Mouse (Mus musculus) forelimb bud, embryonic 11.5 days (tissue): ENCODE measurements around the gene Grsf1.

Experiments
- DNase-seq: peaks from one replicate; pipeline ENCODE4 v3.0.0-alpha.2; 2012; ENCODE audit warnings: low read depth, low spot score

The Grsf1 gene

DNA sequence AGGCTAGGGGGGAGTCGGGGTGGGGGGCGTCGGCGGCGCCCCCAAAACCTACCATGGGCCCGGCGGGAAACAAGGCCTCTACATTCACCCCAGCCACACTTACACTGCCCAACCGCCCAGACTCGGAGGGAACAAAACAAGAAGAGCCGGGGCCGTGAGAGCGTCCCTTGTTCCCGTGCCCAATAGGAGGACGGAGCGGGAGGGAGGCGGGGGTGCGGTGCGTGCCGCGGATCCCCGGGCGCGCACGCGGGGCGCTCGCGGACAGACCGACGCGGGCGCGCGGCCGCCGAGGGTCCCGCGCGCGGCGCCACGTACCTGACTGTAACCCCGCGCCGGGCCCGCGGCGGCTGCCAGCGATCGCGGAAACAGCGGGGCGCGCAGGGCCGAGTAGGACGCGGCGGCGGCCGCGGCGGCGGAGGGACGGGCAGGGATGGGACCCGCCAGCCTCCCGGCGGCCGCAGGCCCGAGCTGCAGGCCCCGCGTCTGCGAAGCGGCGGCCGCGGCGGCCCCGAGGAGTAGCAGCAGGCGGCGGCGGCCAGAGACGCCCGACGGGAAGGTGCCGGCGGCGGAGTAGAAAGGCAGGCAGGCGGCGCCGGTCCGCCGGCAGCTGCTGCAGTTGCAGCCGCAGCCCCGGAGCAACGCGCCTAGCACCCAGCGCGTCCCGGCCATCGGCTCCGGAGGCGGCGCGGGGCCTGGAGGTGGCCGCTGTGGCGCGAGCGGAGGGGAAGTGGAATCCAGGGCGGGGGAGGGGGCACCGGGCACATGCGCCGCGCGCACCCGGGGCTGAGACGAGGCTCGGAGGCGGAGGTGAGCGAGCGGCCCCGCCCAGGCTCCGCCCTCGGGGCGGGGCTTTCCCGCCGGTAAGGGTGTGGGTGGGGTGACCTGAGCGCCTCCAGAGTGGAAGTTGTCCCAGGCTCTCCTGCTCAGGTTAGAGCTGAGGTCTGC lies at the start of gene Grsf1:
Grsf1 (minus strand) TSS at position 729 of the 945 bp plus-strand sequence.
- peak; percentile 91 for DNase-seq

- no peak for DNase-seq
These were observed 48.1 kb upstream of the Grsf1 start for GRCm38 (mm10) chr5:88724030-88724429.

GRCm38 (mm10) chr5:88722213-88722600 lies 46.2 kb upstream of the Grsf1 start:
- no peak for DNase-seq

GRCm38 (mm10) chr5:88721565-88722212 lies 45.7 kb upstream of the Grsf1 start:
- DNase-seq: no peak

GRCm38 (mm10) chr5:88721003-88721475 lies 45.1 kb upstream of the Grsf1 start:
- DNase-seq: peak; percentile 11

GRCm38 (mm10) chr5:88720116-88721002 lies 44.4 kb upstream of the Grsf1 start, which contains the start of gene Mob1b:
TSS of gene Mob1b (plus strand) at chr5:88720855.
- peak; percentile 98 for DNase-seq

DNA sequence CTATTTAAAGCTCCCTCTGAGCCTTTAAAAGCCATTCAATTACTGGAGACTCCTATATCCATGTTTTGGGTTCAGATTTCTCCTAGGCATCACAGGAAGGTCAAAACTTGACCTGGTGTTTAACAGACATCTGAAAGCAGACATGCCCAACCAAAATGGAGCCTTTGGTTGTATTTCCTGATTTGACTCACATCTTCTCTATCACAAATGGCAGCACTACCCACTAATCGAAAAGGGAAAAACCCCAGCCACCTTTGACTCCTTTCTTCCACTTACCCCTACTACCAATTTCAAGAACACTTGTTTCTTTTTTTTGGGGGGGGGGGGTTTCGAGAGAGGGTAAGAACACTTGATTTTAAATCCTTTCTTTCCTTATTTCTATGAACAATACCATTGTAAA lies 41.0 kb upstream of the Grsf1 start:
- no peak for DNase-seq

GRCm38 (mm10) chr5:88712328-88712727 lies 36.4 kb upstream of the Grsf1 start:
- no peak for DNase-seq

- DNase-seq: peak; percentile 12
These were observed 35.8 kb upstream of the Grsf1 start for GRCm38 (mm10) chr5:88711618-88712224.

DNA sequence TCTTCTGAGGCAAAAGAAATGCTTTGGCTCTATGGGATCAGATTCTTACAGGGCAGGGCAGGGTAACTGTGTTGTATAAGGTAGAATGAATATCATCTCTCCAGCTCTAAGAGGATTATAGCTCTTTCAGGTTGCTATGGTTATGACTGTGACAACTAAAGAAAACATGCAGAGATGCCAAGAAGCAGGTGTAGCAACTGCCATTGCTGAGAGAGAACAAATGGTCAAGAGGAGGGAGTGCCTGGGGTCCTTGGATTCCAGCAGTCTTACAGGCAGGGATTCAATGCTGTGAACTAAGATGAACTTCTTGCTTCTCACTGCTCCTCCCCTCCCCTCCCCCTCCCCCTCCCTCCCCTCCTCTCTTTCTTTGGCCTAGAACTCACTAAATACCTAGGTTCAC lies 35.2 kb upstream of the Grsf1 start:
- DNase-seq: peak; percentile 14

DNA sequence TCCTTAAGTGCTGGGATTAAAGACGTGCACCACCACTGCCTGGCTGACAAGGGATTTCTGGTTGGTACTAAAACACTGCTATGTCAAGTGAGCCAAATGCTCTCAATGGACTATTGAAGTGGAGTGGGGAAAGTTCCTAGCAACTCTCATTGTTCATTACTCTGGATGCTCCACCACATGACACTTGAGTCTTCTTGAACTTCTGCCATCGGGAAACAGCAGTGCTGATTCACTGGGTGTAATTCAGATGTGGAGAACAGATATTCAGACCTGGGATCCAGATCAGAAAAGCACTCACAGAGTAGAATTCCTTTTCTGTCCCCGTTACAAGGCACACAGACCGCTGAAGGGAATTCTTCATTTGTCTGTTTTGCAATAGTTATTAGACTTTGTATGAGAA lies 27.6 kb upstream of the Grsf1 start:
- DNase-seq: no peak

GRCm38 (mm10) chr5:88702041-88702440 lies 26.1 kb upstream of the Grsf1 start:
- DNase-seq: no peak

DNA sequence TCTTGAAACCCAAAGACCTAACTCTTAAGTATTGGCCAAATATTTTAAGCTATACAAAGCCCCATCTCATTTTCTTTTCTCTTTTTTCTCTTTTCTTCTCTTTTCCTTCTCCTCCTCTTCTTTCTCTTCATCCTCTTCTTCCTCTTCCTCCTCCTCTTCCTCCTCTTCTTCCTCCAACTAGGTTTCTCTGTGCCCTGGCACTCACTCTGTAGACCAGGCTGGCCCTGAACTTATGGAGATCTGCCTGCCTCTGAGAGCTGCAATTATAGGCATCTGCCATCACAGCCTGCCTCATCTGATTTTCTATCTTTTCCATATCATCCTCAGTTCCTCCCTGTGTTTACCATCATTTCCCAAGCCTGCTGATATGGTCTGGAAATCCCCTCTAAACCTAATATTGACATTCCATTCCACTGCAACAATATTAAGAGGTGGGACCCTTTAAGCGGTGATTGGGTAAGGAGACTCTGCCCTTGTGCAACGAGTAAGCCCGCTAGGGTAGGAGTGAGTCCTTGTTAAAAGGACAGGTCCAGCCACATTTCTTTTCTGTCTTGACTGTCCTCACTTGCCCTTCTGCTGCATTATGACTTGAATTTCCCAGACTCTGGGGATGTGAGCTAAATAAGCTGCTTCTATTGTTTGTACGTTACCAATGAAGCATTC lies 23.4 kb upstream of the Grsf1 start:
- no peak for DNase-seq

- DNase-seq: no peak
These were observed 21.3 kb upstream of the Grsf1 start for GRCm38 (mm10) chr5:88697291-88697690.

DNA sequence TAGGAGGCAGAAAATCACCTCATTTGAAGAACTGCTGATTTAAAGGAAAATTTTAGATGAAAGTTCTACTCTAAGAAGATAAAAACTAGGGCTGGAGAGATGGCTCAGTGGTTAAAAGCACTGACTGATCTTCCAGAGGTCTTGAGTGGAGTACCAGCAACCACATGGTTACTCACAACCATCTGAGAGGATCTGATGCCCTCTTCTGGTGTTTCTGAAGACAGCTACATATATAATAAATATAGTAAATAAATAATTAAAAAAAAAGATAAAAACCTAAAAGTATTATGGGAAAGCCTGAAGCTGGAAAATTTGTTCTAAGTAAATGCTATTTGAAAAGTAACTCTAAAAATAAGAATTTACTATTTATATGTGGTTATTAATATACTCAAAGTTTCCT lies 17.1 kb upstream of the Grsf1 start:
- no peak for DNase-seq

DNA sequence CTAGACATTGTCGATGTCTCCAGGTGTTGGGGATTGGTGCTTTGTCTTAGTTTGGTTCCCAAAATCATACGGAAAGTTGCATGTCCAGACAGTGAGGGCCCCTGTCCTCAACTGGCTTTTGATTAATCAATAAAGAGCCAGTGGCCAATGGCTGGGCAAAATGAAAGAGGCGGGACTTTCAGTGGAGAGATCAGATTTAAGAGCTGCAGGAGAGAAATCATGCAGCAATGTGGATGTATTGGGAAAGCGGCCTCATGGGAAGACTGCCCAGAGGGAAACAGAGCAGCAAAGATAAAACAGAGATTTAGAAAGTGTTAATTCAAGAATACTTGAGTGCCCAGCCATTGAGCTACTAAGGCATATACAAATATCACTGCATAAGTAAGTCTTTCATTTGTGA lies 16.6 kb upstream of the Grsf1 start:
- no peak for DNase-seq

DNA sequence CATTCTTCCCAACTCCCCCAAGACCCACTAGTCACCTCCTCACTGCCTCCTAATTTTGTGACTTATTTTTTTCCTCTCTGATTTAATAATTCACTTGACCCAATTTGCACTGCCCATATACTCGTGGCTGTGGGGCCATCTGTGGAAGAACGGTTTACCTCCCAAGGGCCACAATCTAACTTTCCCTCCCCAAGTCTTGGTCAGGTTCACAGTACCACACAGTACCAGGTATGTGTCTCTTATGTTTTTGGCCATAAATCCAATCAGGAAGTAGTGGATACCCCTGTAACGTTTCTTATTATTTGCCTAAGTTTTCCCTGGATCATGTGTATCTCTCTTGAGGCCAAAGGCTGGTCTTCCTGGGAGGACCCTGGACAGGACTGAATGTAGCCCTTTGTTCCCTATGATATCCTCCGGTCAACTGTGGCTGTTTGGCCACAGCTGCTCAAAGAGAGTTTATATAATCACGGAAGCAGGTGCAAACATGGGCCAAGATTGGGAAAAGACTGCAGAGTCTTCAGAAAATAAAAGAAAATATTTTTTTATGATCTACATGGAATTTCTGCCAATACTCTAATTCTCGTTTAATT lies 15.6 kb upstream of the Grsf1 start:
- no peak for DNase-seq

GRCm38 (mm10) chr5:88690681-88691505 lies 14.9 kb upstream of the Grsf1 start:
- no peak for DNase-seq

DNA sequence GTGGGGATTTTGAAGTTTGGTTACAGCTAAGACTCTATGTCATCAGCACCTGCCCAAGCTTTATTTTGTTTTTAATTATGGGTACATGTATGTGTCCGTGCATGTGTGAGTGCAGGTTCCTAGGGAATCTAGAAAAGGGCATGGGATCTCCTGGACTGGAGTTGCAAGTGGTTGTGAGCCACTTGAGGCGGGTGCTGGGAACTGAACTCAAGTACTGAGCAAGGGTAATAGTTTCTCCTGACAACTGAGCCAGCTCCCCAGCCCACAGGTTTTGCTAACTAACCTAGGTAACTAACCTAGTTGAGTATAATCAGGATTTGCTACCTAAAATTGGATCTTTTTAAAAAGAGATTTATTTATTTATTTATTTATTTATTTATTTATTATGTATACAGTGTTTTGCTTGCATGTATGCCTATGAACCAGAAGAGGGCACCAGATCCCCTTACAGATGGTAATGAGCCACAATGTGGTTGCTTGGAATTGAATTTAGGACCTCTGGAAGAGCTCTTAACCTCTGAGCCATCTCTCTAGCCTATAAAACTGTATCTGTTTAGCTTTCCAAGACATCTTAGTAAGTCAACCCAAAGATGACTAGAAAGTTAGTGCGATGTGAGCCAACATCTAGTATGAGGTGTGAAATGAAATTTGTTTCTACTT lies 13.4 kb upstream of the Grsf1 start:
- DNase-seq: peak; percentile 53
